Mouse (Mus musculus): ENCODE measurements around the gene Jmjd7. TPM values are rescaled to one million over a fixed set of nuclear protein-coding genes. Genes with fewer than 3 reads are reported as not detected.

The Jmjd7 gene
- total RNA-seq, 2 experiments from 2014 or later = 2.4 TPM; not detected in 1

GRCm38 (mm10) chr2:120008672-120009071 is 18.6 kb upstream of the Jmjd7 start:
- no peak for ATAC-seq (replicated peaks; ENCODE audit: low FRiP score, poor library complexity, severe bottlenecking)

- ATAC-seq (replicated peaks; ENCODE audit: low FRiP score, poor library complexity, severe bottlenecking) = peak; percentile 58
Observed at GRCm38 (mm10) chr2:120011462-120012200, 15.7 kb upstream of the Jmjd7 start.

- no peak for ATAC-seq (replicated peaks; ENCODE audit: low FRiP score, poor library complexity, severe bottlenecking)
Observed at GRCm38 (mm10) chr2:120012924-120013323, 14.4 kb upstream of the Jmjd7 start.

- no peak for ATAC-seq (replicated peaks; ENCODE audit: low FRiP score, poor library complexity, severe bottlenecking)
Observed at GRCm38 (mm10) chr2:120013831-120014486, 13.3 kb upstream of the Jmjd7 start.

GRCm38 (mm10) chr2:120015882-120016281 is 11.4 kb upstream of the Jmjd7 start:
- ATAC-seq (replicated peaks; ENCODE audit: low FRiP score, poor library complexity, severe bottlenecking) = no peak

GRCm38 (mm10) chr2:120017599-120017998 is 9.7 kb upstream of the Jmjd7 start:
- ATAC-seq (replicated peaks; ENCODE audit: low FRiP score, poor library complexity, severe bottlenecking) = no peak

GRCm38 (mm10) chr2:120024337-120024736 is 2.9 kb upstream of the Jmjd7 start:
- ATAC-seq (replicated peaks; ENCODE audit: low FRiP score, poor library complexity, severe bottlenecking) = no peak

- no peak for ATAC-seq (replicated peaks; ENCODE audit: low FRiP score, poor library complexity, severe bottlenecking)
Observed at GRCm38 (mm10) chr2:120027950-120028331, 658 bp downstream of the Jmjd7 start.

GRCm38 (mm10) chr2:120030380-120030779 is 3.1 kb downstream of the Jmjd7 start:
- no peak for ATAC-seq (replicated peaks; ENCODE audit: low FRiP score, poor library complexity, severe bottlenecking)

GRCm38 (mm10) chr2:120032726-120033467 is 5.6 kb downstream of the Jmjd7 start, which contains the start of gene Pla2g4b:
TSS of gene Pla2g4b (plus strand) at chr2:120033417.
- ATAC-seq (replicated peaks; ENCODE audit: low FRiP score, poor library complexity, severe bottlenecking) = no peak

- no peak for ATAC-seq (replicated peaks; ENCODE audit: low FRiP score, poor library complexity, severe bottlenecking)
Observed at GRCm38 (mm10) chr2:120033726-120034125, 6.4 kb downstream of the Jmjd7 start.

GRCm38 (mm10) chr2:120037744-120038143 is 10.5 kb downstream of the Jmjd7 start:
- ATAC-seq (replicated peaks; ENCODE audit: low FRiP score, poor library complexity, severe bottlenecking) = no peak

- no peak for ATAC-seq (replicated peaks; ENCODE audit: low FRiP score, poor library complexity, severe bottlenecking)
Observed at GRCm38 (mm10) chr2:120040991-120041390, 13.7 kb downstream of the Jmjd7 start.

- ATAC-seq (replicated peaks; ENCODE audit: low FRiP score, poor library complexity, severe bottlenecking) = no peak
Observed at GRCm38 (mm10) chr2:120044101-120044603, 16.9 kb downstream of the Jmjd7 start.

GRCm38 (mm10) chr2:120044676-120045075 is 17.4 kb downstream of the Jmjd7 start:
- no peak for ATAC-seq (replicated peaks; ENCODE audit: low FRiP score, poor library complexity, severe bottlenecking)

- ATAC-seq (replicated peaks; ENCODE audit: low FRiP score, poor library complexity, severe bottlenecking) = no peak
Observed at GRCm38 (mm10) chr2:120046486-120047310, 19.4 kb downstream of the Jmjd7 start.

- ATAC-seq (replicated peaks; ENCODE audit: low FRiP score, poor library complexity, severe bottlenecking) = no peak
Observed at GRCm38 (mm10) chr2:120048173-120048572, 20.9 kb downstream of the Jmjd7 start.

GRCm38 (mm10) chr2:120049632-120050274 is 22.5 kb downstream of the Jmjd7 start:
- ATAC-seq (replicated peaks; ENCODE audit: low FRiP score, poor library complexity, severe bottlenecking) = no peak

GRCm38 (mm10) chr2:120051405-120051804 is 24.1 kb downstream of the Jmjd7 start:
- no peak for ATAC-seq (replicated peaks; ENCODE audit: low FRiP score, poor library complexity, severe bottlenecking)

All from erythroblast, adult 5-6 weeks (primary cell).